Mouse (Mus musculus): ENCODE results near the gene Rassf1.
A peak's percentile ranks its signal among the peaks of the same experiment; 100 is the strongest.

The Rassf1 gene

DNA sequence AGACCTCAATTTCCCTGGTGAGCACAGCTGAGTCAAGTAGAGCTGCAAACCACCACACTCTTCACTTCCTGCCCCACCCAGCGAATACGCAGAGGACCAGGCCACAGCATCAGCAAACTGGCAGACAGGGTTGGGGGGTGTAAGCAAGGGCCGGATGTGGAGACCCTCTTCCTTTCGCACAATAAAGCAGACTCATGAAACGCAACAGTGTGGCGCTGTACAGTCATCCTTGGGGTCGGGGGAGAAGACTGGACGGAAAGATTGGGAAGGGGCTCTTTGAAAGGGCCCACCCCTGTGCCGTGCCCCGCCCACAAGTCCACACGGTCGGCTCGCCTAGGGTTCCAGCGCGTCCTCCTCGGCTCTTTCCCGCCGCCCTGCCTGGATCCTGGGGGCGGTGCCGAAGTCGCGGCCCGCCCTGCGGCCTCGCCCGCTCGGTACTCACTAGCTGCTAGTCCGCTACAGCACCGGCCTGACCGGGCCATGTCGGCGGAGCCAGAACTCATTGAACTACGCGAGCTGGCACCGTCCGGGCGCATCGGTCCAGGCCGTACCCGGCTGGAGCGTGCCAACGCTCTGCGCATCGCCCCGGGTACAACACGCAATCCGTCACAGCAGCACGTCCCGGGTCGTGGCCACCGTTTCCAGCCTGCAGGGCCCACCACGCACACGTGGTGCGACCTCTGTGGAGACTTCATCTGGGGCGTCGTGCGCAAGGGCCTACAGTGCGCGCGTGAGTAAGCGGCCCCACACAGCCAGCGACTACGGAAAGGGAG is at the start of gene Rassf1:
Rassf1 (plus strand) TSS at position 439 of the 773 bp plus-strand sequence.
- DNase-seq = no peak

DNA sequence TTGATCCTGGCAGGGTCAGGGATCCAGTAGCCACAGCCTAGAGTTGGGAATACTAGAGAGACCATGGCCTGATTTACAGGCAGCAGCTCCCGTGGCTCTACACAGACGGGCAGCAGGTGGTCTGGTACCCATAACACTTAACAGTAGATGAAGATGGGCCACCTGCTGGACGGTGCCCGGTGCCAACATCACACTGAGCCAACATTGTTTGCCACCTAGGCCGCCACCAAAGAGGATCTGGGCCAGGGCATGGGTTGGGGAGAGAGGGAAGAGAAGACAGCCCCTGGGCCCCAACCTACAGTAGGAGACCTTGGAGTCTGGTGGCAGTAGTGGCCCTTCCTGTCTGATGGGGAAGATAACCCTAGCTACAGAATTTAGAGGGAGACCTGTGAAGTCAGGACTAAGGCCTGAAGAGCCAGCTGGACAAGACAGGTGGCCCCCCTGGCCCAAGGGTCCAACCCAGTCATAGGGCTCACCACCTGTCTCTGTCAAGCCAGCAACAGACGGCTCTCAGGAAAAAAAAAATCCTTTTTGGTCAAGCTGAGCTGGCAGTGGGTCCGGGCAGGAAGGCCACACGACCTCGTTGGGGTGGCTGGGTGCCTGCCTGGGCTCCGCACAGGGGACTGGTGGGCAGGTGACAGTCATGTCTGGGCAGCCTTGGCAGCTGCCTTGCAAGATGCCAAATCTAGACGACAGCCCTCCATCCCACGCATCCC is 49.1 kb upstream of the Rassf1 start:
- no peak for DNase-seq

DNA sequence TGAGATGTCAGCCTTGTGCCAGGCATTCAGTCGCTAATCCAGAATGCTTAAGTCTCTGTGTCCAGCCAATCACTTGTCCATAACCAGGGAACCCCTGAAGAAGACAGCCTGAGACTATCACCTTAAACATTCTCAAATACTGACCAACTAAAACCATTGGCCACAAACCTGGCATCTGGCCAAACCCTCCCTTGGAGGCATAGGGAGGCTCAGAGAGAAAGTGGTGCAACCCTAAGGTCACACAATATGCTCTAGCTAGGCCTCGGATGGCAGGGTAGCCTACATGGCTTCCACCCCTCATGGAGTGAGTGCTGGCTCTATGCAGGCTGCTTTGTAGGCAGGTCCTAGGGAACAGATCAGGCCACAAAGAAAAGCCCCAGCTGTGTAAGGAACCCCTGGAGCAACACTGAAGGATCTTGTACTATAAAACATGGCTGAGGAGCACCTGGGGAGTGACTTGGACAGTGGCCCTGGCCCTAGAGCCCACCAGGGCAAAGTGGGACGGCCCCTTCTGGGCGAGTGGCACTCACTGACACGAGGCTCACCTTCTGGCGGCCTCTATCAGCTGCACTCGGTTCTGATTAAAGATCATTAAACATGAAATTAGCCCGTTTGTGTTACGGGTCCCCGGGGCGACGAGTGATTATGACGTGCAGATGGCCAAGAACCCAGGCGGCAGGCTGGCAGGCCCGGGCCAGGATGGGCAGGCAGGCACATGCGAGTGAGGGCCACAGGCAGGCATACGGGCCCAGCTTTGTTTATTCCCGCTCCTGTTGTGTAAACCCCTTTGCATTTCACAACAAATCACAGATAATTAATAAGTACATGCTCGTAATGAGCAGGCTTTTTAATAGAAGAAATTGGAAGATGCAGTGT is 46.5 kb upstream of the Rassf1 start:
- DNase-seq = no peak

DNA sequence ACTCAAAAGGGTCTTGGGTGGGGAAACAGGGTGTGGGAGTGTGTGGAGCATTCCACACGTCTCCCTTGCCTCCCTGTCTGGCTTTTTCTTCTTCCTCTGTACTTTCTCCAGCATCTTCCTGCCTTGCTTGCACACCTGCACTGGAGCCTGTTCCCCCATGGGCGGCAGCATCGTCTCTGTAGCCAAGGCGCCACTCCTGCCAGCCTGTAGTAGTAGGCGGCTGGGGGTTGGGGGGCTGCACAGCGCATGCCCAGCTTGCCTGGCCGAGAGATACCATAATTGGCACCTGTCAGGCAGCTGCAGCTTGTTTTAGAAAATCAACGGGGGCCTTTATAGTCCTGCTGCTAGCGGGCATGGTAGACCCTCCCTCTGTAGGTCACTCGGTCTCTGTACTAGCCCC is 43.1 kb upstream of the Rassf1 start:
- DNase-seq = peak; percentile 51

DNA sequence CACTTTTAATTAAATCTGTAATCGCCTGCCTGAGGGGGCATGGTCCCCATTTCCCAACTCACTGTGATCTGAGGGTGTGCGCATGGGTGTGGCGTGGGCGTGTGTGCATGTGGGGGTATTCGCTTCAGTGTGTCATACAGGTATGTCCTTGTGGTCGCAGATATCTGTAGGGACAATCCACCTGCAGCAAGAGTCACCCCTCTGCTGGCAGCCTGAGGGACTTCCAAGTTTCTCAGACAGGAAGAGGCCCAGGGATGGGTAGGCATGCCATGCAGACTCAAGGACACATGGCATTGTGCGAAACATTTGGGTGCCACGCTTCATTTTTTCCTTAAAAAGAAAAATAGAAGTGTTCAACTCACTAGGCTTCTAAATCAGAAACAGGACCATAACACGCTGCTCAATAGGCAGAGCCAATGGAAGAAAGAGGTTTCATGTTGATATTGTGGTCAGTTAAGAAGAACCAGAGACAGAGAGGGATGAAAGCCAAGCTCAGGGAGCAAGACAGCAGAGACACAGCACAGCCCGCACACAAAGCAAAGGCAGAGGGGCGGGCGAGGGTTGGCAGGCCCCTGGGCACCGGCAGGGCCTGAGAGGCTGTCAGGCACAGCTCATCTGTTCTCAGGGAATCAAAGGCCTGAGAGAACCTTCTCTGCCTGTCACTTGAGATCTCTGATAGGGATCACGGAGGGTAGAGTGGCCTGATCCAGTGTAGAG is 40.8 kb upstream of the Rassf1 start:
- DNase-seq = no peak

DNA sequence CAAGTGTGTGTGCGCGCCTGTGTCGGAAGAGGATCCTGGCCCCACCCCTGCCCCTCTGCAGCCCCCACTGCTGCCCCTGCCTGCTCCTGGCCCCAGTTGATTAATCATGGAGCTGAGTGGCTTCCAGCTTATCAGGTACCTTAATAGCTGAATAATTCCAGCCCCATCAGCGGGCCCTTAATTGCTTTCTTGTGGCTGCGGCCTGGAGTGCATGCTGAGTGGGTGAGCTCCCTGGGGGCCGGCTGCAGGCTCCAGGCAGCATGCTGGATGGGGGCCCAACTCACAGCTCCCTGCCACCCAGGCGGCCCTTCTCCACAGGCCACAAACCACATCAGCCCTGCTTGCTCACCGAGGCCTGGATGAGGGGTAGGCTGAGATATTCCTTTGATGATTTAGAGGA is 39.9 kb upstream of the Rassf1 start:
- no peak for DNase-seq

DNA sequence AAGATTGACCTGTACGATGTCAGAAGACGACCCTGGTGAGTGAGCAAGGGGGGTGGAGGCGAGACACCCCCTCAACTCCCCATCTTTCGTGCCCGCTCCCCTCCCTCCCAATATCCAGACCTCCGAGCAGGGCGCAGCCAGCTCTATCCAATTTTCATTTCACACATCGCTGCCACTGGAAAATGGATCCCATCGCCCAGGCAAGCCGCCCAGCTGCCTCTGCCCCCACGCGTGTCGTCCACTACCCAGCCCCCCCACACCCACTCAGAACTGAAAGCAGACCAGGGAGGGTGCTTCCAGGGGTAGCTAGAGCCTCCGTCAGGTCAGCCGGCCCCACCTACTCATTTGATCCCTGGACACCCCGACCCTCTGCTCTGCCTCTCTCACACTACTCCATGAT is 39.0 kb upstream of the Rassf1 start:
- DNase-seq = no peak

DNA sequence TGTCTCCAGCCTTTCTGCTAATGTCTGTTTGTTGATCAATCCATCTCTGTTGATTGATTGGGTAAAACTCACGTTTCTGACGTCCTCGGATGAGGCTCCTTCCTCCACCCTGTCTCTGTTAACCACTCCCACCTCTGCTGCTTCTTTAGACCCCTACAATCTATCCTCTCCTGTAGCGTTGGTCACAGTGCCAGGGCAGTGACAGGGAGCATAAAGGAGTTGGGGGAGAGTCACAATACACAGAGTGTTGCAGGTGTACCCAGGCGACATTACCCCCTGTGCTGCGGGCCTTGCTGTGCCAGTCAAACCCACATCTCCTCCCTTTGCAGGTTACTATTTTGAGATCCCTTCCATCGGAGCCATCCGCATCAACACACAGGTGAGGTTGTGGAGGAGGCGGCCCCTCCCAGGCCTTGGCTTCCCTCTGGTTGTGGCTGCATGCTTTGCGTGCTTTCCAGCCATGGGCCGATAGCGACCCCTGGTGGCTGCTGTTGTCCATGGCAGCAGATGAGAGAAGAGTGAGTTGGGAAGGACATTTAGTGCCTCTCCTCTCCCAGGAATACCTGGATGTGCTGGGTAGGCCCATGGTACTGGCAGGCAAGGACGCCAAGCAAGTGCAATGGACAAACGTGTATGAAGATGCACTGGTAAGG is 36.9 kb upstream of the Rassf1 start:
- peak; percentile 97 for DNase-seq

DNA sequence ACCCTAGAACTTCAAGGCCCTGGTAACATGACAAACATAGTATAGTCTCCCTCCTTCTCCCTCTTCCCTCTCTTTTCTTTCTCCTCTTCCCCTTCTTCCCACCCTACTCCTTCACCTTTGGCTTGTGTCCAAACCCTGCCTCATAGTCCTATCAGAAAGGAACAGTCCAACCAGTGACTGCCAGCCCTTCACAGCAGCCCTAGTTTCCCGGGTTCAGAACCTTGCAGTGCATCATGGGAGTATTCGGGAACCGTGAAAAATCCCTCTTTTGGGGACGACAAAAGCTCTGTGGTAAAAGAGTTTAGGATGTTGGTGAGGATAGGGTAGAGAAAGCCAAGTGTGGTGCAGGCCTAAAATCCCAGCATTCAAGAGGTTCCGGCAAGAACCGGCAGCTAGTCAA is 31.0 kb upstream of the Rassf1 start:
- DNase-seq = no peak

DNA sequence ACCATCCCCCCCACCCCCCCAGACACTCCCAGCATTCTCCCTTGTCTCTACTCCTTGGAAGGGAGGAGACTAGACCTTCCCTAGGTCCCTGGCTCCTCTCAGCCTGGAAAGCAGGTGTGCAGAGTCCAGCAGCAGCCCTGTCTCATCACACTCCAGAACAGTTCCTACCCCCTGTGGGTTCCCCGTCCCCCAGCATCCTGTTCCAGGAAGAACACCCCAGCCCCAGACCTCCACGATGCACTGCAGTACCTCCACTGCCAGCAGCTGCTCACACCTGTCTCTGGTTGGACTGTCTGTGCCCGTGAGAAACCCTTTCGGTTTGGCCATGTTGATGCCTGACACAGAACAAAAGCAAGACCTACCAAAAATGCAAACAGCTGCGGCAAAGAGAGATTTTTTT is 30.2 kb upstream of the Rassf1 start:
- no peak for DNase-seq

DNA sequence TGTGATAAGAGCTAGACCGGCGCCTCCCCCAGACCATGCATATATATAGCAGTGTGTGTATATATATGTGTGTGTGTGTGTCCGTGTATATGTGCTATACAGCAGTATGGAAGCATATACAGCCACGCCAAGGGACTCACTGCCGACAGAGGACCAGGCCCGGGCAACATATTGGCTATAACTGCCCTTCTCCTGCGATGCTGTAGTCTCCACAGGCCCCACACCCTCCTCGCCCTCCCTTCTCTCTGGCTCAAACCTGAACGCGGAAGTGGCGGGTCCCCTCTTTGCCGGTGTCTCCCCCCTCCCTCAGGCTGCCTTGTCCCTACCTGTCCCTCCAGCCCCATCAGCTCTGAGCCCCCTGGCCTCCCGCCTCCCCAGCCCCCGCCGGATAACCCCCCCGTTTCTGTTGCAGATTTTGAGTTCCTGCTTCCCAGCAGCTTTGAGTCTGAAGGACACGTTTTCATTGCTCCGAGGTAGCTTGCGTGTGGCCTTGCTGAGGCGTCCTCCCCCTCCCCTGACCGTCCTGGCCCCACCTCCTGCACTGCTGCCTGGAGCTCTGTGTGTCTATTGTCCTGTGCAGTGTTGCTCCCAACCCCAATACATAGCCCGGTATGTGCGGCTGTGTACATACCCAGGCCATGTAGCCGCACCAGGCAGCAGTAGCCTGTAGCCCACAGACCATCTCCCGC is 29.5 kb upstream of the Rassf1 start:
- DNase-seq = no peak

DNA sequence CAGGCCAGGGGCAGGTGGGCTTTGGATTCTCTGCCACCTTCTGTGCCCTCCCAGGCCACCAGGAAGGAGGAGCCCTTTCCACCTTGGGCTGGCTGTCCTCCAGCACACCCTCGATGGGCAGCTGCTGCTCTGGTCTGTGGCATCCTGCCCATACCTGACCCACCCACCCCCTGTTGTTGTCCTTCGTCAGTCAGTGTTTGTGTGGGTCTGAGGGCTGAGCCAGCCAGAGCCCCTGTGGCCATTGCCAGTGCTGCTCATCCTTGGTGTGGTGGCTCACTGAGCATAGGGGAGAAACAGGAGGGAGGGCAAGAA is 29.0 kb upstream of the Rassf1 start:
- no peak for DNase-seq

DNA sequence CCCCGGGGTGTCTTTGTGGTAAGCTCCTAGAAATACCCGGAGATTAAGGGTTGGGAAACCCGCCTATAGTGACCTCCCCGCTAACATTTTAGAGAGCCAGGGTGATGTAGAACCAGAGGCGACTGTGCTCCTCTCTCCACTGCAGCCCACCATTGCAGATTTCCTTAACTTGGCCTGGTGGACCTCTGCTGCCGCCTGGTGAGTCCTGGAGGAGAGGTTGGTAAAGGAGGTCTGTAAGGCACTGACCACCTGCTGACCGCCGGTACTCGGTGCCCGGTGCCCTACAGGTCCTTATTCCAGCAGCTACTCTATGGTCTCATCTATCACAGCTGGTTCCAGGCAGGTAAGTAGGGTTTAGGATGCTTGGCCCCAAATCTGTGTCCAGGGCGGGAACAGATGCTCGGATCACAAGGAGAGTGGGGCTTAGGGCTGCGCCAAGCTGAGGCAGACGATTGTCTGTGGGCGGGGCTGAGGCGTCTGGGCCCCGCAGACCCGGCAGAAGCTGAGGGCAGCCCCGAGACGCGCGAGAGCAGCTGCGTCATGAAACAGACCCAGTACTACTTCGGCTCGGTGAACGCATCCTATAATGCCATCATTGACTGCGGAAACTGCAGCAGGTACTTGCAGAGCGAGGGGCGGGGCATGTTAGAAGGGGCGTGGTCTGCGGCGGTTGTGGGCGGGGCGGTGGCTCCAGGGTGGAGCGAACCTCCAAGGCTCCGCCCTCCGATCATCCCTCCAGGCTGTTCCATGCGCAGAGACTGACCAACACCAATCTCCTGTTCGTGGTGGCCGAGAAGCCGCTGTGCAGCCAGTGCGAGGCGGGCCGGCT is 24.9 kb upstream of the Rassf1 start:
- peak; percentile 77 for DNase-seq

DNA sequence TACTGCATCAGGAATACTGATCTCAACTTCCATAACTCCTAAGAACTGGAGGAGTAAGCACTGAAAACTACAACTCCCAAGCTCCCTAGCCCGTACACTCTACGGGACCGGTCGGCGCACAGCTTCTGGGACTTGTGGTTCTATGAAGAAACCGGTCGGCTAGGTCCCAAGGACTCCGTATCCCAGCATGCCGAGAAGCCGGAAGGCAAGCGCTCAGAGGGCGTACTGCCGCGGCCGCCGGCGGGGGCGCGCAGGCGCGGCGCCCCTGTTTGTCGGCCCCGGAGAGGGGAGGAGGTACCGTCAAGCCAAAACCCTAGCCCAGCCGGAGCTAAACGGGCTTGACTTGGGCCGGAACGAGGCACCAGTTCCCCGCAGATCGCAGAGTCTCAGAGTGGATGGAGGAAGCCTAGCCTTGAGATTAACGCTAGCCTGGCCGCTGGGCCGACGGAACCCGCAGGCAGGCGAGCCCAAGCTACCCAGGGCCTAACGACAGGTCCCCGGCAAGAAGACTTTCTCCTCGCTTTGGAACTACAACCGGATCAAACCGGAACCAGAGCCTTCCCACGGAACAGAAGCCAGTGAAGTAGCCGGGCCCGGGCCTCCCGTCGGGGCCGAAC is 17.5 kb upstream of the Rassf1 start, which contains the start of gene Tmem115:
Tmem115 (plus strand) TSS at position 155 of the 617 bp plus-strand sequence.
- DNase-seq = peak; percentile 83

DNA sequence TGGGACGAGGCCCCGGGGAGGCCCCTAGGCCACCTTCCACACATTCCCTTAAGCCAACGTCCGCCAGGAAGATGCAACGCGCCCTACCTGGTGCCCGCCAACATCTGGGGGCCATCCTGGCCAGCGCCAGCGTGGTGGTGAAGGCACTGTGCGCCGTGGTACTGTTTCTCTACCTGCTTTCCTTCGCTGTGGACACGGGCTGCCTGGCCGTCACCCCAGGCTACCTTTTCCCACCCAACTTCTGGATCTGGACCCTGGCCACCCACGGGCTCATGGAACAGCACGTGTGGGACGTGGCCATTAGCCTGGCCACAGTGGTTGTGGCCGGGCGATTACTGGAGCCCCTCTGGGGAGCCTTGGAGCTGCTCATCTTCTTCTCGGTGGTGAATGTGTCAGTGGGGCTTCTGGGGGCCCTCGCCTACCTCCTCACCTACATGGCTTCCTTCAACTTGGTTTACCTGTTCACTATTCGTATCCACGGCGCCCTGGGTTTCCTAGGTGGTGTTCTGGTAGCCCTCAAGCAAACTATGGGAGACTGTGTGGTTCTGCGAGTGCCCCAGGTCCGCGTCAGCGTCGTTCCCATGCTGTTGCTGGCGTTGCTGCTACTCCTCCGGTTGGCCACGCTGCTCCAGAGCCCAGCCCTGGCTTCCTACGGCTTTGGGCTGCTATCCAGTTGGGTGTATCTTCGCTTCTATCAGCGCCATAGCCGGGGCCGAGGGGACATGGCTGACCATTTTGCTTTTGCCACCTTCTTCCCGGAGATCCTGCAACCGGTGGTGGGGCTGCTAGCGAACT is 16.8 kb upstream of the Rassf1 start:
- DNase-seq = no peak

DNA sequence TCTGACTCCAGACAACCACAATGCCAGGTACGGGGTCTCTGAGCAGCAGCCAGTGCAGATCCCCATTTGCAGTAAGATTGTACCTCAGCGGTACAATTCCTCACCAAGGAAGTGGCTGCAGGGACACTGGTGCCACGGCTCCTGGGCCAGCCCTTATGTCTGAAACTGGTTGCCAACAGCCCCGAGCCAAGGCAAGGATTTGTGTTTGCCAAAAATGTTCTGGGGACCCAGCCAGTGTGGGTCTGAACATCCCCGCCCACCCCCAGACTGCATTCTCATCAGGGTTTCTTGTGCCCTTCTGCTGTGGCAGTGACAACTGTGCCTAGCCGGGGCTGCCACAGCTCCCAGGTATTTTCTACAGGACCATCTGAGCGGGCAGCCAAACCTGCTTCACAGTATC is 13.1 kb upstream of the Rassf1 start:
- DNase-seq = no peak

DNA sequence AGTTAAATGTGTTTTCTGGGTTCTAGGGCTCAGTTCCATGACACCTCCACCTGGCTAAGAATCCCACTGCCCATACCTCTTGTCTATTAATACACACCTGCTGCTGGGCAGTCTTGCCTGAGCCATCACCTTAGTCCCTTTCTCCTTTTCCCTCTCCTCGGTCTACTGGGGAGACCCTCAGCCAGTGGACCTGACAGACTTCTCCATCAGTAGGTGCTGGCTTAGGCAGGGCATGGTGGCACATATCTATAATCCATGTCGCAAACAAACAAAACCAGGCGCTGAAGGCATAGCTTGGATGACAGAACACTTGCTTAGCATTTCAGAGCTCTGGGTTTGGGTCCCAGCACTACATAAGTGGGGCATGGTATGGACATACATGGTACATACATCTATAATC is 12.6 kb upstream of the Rassf1 start:
- no peak for DNase-seq

DNA sequence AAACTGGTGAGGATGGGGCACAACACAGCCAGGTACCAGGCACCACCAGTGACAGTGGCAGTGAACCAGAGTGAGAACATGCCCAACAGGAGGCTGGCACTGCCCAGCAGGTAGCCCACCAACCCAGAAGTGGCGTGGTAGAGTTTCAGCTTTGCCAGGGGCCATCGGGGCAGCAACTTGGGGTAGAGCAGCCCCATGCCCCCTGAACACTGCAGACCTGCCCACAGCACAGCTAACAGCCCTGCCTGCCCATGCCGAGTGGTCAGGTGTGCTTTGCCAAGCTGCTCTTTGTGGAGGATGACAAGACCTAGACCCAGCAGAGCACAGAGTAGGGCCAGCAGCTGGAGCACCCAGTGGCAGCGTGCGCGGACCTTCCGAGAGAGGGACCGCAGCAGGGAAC is 11.4 kb upstream of the Rassf1 start:
- DNase-seq = no peak

DNA sequence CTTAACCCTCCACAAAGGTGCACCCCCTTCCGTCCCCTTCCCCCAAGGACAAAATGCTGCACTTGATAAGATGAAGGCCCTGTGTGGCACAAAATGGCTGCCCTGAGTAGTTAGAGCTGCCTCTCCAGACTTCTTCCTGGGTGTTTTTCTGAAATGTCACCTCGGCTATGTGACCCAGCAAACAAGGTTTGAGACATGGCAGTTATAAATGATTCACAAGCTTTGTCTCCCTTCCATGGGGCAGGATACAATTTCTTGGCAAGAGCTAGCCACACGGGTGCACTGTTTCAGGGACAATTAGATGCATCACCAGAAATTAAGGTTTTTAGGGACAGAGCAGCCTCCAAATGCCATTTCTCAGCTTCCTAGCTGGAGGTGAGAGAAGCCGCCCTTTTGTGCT is 10.9 kb upstream of the Rassf1 start:
- no peak for DNase-seq

DNA sequence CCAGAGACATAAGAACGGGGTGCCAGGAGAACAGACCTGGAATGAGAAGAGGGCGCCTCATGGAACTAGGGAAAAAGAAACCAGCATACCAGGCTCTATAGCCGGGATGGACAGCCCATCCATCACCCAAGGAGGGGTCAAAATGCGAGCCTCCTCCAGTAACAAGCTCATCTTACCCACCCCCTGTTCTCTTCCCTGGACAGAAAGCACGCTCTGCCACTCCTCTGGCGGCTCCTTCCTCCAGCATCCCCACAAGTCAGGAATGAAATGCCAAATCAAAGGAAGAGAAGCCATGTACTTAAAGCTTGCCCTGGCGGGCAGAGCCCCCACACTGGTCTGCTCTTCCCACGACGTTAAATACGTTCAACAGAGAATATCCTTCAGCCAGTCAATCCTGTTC is 10.3 kb upstream of the Rassf1 start:
- no peak for DNase-seq
